Mouse (Mus musculus) kidney, postnatal 10 days (tissue): ENCODE measurements around the gene Nbl1.

Experiments
- DNase-seq: peaks from one replicate; pipeline ENCODE4 v3.0.0; 2021; ENCODE audit warnings: mixed read lengths

The Nbl1 gene

GRCm38 (mm10) chr4:139092356-139093195, at the start of gene Nbl1:
Nbl1 (minus strand) TSS chr4:139092993.
- DNase-seq, result peak; percentile 86

- no peak for DNase-seq
Observed at GRCm38 (mm10) chr4:139141785-139142184, 49.0 kb upstream of the Nbl1 start.

GRCm38 (mm10) chr4:139140267-139140666, 47.5 kb upstream of the Nbl1 start:
- DNase-seq, result peak; percentile 30

GRCm38 (mm10) chr4:139136011-139136410, 43.2 kb upstream of the Nbl1 start:
- DNase-seq, result no peak

GRCm38 (mm10) chr4:139133109-139133508, 40.3 kb upstream of the Nbl1 start:
- no peak for DNase-seq

DNA sequence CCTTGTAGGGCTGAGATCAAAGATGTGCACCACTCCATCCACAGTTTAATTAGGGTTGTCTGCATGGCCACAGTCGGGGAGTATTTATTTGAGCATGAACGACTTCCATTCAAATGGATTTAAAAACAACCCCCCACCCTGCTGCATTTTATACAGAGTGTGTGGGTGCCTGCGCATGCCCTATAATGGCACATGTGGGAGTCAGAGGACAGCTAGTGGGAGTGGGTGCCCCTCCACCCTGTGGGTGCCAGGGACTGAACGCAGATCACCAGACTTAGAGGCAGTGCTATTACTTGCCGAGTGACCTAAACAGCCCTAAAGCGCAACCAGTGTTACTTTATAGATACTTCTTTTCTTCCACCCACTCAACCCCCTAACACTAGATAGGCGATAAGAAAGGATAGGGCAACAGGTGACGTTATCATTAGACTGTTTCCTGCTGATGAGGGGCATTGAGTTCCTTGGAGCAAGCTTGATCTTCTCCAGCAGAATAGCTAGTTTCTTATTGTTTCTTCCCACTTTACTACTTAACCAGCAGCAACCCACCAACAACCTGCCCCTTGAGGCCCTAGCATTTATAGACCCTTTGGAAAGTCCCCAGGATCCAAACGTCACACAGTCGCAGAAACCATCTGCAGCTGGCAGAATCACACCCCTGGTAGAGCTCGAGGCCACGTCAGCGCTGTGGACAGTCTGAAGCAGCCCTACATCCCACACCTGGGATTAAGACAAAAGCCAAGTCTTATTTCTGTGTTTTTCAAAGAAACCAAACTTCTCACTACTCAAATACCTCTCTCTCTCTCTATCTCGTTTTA, 39.3 kb upstream of the Nbl1 start:
- no peak for DNase-seq

DNA sequence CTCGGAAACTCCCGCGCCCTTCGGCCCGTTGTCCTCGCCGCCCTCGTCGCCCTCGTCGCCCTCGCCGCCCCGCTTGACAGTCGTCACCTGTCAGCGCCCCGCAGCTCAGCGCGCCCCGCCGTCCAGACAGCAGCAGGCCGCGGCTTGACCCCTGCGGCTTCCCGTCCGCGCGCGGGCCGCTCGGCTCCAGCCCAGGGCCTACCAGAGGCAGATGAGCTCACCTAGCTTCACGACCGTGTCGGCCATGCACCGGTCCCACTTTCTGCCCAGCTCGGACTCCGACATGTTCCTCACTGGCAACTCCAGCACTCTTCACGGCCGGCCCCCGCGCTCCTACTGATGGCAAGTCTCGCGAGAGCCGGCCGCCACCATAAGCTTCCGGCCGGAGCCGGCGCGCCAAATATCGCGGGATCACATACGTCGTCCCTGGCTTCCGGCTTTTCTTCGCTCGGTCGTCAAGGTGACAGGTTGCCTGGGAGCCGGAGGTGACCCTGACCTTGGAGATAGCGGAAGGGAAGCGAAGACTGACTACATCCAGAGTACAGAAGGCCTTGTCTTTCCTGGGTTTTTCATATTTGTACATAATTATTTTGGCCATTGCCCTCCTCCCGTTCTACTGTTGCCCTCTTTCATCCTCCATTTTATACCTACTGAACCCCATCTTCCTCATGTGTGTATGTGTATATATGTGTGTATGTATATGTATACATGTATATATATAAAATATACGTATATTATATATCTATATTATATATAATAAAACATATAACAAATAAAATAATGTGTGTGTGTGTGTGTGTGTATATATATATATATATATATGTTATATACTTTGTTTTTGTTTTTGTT, 38.1 kb upstream of the Nbl1 start, which contains the start of gene Minos1:
TSS of gene Minos1 (minus strand) at position 413 of the 849 bp plus-strand sequence.
- DNase-seq, result peak; percentile 99

DNA sequence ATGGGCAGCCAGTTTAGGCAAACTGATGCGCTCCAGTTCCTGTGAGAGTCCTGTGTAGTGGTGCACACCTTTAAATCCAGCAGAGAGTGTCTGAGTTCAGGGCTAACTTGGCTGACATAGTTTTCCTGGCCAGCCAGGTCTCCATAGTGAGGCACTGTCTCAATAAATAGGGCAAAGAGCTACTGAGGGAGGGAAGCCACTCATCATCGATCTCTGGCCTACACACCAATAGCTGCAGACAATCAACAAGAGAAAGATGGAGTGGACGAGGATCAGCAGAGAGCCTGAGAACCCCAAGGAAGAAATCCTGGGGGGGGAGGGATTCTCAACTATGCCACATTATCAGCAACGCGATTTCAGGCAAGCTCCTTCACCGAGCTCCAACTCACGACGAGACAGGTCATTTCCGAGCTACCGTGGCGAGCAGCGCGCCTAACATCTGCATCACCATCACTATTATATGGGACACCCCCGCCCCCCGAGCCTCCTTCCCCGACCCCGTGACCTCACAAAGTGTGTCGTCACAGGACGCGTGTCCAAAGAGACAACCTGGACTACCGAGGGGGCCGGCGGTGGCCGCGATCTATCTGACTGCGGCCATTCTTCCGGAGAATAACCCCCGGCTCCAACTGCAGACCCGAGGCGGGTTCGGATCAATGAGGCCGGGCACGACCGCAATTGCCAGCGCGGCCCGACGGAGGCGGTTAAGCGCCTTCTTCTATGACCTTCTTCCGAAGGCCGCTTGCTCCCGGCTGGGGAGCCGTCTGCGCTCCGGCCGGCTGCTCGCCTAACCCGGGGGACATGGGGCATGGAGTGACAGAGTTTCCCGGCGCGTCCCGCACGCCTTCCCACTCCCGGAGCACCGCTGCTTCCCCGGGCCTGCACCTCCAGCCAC, 37.3 kb upstream of the Nbl1 start:
- peak; percentile 69 for DNase-seq

DNA sequence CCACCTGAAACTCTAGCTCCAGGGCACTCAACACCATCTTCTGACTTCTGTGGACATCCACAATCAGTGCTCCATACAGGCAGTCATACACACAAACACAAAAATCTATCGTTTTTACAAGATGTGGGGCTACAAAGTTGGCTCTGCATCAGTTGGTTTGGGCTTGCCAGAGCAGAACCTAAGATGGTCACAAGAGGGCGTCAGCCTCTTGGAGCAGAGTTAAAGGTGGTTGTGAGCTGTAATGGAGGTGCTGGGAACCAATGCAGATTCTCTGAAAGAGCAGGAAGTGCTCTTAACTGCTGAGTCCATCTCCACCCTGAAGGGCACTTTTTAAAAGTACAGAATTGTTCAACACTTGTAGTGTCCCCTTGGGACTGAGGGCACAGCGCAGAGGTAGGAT, 33.7 kb upstream of the Nbl1 start:
- DNase-seq, result no peak

DNA sequence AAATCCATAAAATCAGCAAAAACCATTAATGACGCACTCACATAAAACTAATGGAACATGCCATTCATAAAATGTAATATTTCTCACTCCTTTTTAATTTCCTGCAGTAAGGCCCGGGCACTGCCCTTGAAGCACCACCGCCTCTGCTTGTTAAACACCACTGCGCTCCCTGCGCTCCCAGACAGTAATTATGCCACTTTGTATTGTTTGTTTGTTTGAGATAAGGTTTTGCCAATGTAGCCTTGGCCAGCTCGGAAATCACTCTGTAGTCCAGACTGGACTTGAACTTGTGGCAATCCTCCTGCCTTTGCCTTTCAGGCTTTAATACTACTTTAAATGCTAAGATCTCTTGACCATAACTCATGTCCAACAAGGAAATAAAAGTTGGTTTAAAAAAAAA, 32.1 kb upstream of the Nbl1 start:
- no peak for DNase-seq

DNA sequence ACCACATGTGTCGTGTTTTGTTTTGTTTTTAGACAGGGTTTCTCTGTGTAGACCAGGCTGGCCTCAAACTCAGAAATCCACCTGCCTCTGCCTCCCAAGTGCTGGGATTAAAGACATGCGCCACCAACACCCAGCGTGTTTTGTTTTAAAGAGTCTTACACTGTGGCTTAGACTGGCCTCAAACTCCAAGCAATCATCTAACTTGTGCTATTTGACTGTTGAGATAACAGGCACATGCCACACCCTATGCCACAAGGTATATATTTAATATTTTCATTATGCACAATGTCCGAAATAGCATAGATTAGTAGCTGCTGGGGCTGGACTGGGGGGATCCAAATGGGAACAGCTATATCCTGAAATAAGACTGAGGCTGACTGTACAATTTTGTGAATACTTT, 29.8 kb upstream of the Nbl1 start:
- no peak for DNase-seq

- DNase-seq, result no peak
Observed at GRCm38 (mm10) chr4:139120998-139121397, 28.2 kb upstream of the Nbl1 start.

- no peak for DNase-seq
Observed at GRCm38 (mm10) chr4:139120281-139120814, 27.6 kb upstream of the Nbl1 start.

DNA sequence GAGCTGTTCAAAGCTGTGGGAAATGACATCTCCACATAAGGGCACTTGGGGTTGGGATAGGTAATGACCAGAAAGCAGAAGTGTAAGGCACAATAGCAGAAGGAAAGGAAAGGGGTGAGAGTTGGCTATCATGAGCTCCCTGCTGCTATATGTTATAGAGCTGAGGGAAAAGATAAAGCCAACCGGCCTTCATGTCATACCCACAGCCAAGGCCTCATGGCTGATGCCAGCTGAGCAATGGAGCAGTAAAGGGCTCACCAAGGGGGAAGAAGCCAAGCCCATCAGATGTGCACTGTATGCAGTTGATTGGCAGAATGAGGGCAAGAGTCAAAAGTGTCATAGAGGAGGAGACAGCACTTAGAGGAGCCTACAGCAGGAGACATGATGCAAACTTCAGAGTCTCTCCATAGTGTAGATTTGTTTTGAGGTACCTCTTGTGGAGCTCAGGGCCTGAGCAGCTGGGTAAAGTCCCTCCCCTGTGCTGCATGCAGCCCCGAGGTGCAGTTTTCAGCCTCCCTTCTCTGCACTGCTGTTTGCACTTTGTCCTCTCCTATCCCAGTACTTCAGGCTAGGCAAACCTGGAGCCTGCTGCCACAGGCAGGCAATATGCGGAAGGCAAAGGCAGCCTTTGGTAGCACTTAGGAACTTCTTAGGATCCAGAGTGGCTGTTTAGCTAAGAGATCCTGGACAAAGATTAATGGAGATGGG, 23.7 kb upstream of the Nbl1 start:
- peak; percentile 34 for DNase-seq

DNA sequence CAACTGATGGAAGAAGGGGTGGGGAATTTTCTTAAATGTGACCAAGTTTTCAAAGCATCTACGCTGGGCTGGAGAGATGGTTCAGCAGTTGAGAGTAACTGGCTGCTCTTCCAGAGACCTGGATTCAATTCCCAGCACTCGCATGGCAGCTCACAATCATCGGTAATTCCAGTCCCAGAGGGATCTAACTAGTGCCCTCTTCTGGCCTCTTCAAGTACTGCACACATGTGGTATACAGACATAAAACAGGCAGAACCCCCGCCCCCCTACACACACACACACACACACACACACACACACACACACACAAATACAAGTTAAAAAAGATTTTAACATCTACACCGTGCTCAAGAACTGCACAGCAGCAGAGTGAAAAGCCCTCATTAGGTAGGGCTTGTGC, 22.9 kb upstream of the Nbl1 start:
- peak; percentile 34 for DNase-seq

DNA sequence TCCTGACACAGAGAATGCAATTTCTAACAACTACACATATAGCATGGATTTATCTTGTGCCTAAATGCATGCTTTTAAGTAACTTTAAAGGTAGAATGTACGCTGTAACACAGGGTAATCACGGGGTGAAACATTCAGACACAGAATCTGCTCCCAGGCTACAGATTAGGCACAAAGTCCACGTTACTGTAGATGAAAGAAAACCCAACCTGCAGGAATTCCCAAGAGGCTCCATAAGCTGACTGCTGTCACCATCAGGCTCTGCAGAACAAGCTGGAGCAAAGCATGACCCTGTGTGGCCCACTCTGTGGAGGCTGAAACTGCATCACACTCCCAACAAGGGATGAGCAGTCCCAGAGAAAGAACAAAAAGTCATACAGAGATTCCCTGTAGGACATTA, 19.7 kb upstream of the Nbl1 start:
- DNase-seq, result no peak

DNA sequence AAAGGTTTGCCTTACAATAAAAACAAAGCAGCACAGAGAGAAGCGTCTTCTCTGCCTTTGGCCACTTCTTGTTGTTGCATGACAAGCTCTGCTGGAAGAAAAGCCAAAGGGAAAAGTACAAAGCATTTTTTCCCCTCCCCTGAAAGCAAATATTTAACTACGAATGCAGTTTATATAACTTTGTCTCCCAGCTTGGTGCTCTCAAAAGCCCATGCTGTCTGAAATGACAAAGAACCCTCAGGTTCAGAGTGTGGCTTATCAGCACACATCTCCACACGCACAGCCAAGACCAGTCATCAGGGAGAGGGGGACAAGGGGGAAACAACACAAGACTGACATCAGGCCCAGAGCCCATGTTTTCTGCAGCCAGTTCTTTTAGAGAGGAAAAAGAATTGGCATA, 18.6 kb upstream of the Nbl1 start:
- peak; percentile 38 for DNase-seq

DNA sequence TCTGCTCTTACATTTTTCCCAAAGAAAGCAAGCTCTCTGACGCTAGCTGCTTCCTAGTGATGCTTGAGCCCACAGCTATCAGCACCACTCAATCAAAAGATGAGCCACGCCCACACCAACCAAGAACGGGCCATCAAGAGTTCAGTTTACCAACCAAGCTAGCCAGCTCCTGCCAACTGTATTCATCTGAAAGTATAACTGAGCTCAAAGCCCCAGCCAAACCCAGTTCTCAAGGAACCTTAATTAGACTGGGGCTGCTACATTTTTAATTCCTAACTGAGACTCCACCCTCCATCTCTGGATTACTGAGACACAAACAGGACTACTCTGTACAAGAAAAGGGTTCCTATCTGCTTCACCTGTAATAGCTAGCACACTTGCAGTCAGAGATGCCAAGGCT, 18.1 kb upstream of the Nbl1 start:
- no peak for DNase-seq

- no peak for DNase-seq
Observed at GRCm38 (mm10) chr4:139105453-139105852, 12.7 kb upstream of the Nbl1 start.

- no peak for DNase-seq
Observed at GRCm38 (mm10) chr4:139101546-139101945, 8.8 kb upstream of the Nbl1 start.

DNA sequence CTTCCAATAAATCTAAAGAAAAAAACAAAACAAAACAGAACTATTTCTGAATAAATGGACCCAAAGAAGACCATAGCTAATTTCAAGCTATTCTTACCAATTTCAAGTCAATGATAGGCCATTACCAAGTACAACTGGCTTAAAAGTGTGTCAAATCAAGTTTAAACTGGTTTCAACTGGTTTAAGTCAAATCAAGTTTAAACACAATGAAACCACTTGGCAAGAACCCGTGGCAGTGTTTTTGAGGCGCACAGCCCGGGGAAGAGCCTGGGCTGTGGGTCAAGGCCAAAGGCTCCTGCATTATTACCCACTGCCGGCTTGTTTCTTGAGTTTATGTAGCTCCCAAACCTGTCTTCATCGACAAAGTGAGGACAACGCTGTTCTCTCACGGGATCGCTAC, 7.5 kb upstream of the Nbl1 start:
- DNase-seq, result no peak
